Mouse (Mus musculus) stomach, embryonic 15.5 days (tissue): ENCODE results near the gene Lbhd2. TPM values are rescaled to one million over a fixed set of nuclear protein-coding genes. Genes with fewer than 3 reads are reported as not detected.

ENCODE experiments used
- ATAC-seq: fragments of 200-750 bp; cut with Nextera tagmentation; 2 replicates; pipeline ENCODE4 v1.8.0; 2017; ENCODE audit warnings: low read depth, moderate number of reproducible peaks, moderate TSS enrichment; ENCODE audit not compliant: insufficient read depth, low FRiP score
- H3K27ac ChIP-seq: fragments of 300-500 bp; sonication (generic); 2 replicates; pipeline ENCODE4 v1.5.1; 2015; ENCODE audit warnings: mild to moderate bottlenecking, inconsistent platforms
- H3K27me3 ChIP-seq: fragments of 300-500 bp; sonication (generic); replicated peaks from 2 replicates; pipeline ENCODE4 v1.6.1; 2015; ENCODE audit warnings: inconsistent platforms
- H3K36me3 ChIP-seq: fragments of 300-500 bp; sonication (generic); 2 replicates; pipeline ENCODE4 v1.6.1; 2015; ENCODE audit warnings: inconsistent platforms
- H3K4me1 ChIP-seq: fragments of 300-500 bp; sonication (generic); 2 replicates; pipeline ENCODE4 v1.6.1; 2015; ENCODE audit warnings: inconsistent platforms
- H3K4me2 ChIP-seq: fragments of 300-500 bp; sonication (generic); 2 replicates; pipeline ENCODE4 v1.6.1; 2015; ENCODE audit warnings: mild to moderate bottlenecking, inconsistent platforms
- H3K4me3 ChIP-seq: fragments of 300-500 bp; sonication (generic); replicated peaks from 2 replicates; pipeline ENCODE4 v1.5.1; 2015; ENCODE audit warnings: inconsistent platforms
- H3K9ac ChIP-seq: fragments of 300-500 bp; sonication (generic); 2 replicates; pipeline ENCODE4 v1.6.1; 2015; ENCODE audit warnings: inconsistent platforms
- H3K9me3 ChIP-seq: fragments of 300-500 bp; sonication (generic); 2 replicates; pipeline ENCODE4 v1.6.1; 2016; ENCODE audit warnings: inconsistent platforms
- WGBS: fragments of 180-500 bp; shearing (Covaris S2); methylation state at CpG from one replicate; pipeline ENCODE4 v1.1.7; 2015; 5-methylcytosine and 5-hydroxymethylcytosine counted together
- polyA plus RNA-seq: library from polyadenylated mRNA; unstranded; fragments of >200 nt; fragmentation: Nextera tagmentation; extraction: Ambion mirVana; gene quantifications from 2 replicates; pipeline ENCODE4 v1.2.1, GENCODE M21; 2015

The Lbhd2 gene
- polyA plus RNA-seq, 1 experiment from 2014 or later, result 1.7 TPM

DNA sequence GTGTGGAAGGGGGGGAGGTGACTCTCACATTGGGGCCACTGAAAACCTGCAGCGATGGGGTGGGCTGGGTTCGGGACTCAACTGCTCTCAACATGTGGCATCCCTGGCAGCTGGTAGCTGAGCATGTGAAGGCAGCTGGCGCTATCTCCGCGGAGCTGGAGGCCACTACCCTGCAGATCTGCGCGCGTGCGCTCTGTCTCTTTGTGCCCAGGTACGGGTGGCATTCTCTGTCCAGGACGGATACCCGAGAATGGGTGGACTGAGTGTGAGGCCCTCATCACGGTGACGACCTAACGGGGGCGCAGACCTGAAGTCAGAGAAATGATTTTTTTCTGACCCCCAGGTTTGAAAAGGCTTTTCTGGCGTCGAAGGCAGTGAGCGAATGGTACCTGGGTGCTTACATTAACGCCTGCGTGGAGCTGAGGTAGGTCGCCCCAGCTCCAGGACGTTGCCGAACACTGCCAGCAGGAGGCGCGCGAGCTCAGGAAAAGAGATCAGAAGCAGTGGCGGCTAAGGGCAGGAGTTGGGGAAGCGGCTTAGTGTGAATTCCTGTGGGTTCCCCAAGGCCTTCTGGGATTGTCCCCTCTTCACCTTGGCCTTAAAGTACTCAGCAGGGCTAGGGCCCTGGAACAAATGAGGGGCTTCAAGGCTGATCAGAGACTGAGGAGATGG, 19.3 kb downstream of the Lbhd2 start:
- Histone ChIP-seq H3K9ac (no peak overlapping the region), H3K27me3 (peaks cover 66% of the 10 kb centered on the region), H3K36me3 (no peaks in the 10 kb centered on the region), H3K4me2 (no peak overlapping the region), H3K4me1 (peaks cover 41% of the 10 kb centered on the region), H3K9me3 (no peaks in the 10 kb centered on the region), H3K27ac (no peak overlapping the region), H3K4me3 (no peak overlapping the region)
- WGBS, result 20% methylated on average over 29 of the region's 29 CpGs
- no peak for ATAC-seq

DNA sequence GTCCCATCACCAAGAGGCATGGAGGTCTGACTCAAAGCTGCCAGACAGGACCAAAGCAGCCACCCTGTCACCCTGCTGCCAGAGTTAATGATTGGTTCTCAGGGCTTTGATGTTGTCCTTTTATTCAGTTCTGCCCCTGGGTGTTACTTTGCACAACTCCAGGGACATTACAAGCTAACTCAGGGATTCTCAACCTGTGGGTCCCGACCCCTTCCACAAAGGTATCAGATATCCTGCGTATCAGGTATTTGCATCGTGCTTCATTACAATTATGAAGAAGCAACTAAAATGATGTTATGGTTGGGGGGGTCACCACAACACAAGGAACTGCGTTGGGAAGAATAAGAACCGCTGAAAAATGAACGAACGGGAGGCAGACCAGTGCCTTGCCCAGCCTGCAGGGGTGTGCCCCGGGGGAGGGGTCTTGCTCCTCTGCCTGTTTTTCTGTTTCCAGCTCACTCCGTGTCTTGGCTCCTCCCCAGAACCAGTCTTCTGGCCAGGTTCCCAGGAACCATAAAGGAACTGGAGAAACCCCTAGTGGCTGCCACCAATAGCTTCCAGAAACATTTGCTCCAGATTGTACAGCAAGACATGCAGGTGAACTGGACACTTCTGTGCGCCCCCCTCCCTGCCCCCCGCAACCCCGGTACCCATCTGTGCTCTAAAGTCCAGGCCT, 21.0 kb downstream of the Lbhd2 start:
- 53% methylated on average over 12 of the region's 12 CpGs for WGBS
- Histone ChIP-seq H3K4me3 (no peak overlapping the region), H3K4me2 (no peak overlapping the region), H3K4me1 (peaks cover 48% of the 10 kb centered on the region), H3K27ac (no peak overlapping the region), H3K36me3 (no peaks in the 10 kb centered on the region), H3K9ac (no peak overlapping the region), H3K27me3 (peaks cover 61% of the 10 kb centered on the region), H3K9me3 (no peaks in the 10 kb centered on the region)
- ATAC-seq, result no peak

DNA sequence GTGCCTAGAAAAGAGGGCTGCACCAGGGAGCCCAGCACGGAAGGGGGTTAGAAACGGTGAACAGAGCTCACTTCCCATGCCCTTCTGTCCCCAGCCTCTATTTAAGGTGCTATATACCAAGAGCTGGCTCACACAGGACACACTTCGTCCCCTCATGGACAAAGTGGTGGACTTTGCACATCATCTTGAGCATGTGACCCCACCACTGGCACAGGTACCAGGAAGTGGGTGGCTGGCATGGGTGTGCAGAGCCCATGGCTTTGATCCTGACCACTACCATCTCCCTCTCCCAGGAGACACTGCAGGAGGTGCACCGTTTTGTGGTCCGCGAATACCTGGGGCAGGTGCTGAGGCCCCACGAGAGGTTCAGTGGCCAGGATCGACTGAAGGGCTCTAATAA, 21.8 kb downstream of the Lbhd2 start:
- peaks cover 49% of the 10 kb centered on the region for H3K4me1 ChIP-seq
- 0 out of 2 replicates have a peak overlapping the region, but pooled peaks have one; percentile 11 for H3K27ac ChIP-seq
- H3K36me3 ChIP-seq, result no peaks in the 10 kb centered on the region
- 31% methylated on average over 8 of the region's 8 CpGs for WGBS
- H3K27me3 ChIP-seq, result peaks cover 53% of the 10 kb centered on the region
- H3K9me3 ChIP-seq, result no peaks in the 10 kb centered on the region
- ATAC-seq, result no peak
- H3K9ac ChIP-seq, result no peak overlapping the region
- H3K4me3 ChIP-seq, result no peak overlapping the region
- peak overlapping the region; percentile 89; the same call in 1 of the 2 replicates for H3K4me2 ChIP-seq

DNA sequence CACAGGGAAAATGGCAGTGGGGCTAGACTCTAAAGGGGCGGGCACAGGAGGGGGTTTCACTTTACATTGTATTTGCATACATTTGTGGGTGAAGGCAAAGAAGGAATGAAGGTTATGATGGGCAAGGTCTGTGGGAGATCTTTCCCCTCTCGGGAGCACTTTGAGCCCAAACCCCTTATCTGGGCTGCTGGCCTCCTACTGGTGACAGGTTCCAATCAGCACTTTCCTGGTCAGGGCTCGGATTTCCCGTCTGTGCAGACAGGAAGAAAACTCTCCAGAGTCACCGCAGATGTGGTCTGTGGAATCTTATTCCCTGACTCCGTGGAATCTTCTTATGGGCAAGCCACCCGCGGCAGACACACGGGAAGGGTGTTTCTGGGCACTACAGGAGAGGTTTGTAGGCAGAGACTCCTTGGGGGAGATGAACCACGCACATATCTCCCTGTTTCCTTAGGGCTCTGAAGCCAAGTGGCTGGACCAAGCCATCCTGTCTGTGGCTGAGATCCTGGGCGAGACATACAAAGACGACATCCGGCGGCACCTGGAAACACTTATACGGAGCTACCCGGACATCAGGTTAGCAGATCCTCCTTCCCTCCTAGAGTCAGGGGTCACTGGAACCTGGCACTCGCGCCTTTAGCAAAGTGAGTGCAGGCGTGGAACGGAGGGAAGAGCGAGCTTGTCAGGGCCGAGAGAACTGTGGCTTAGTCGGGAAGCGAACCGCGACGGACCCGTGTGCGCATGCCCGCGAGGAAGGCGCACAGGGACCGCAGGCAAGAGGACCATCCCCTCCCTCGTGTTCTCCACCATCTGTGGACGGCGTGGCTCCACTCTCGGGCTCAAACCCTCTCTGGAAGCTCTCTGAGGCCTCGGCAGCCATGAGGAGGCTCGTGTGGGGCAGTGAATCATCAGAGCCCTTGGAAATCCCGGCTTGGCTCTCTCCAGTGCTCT, 22.6 kb downstream of the Lbhd2 start:
- peaks cover 45% of the 10 kb centered on the region for H3K27me3 ChIP-seq
- H3K9ac ChIP-seq, result no peak overlapping the region; the same call in 1 of the 2 replicates
- no peaks in the 10 kb centered on the region for H3K9me3 ChIP-seq
- H3K36me3 ChIP-seq, result no peaks in the 10 kb centered on the region
- ATAC-seq, result no peak; the same call in 1 of the 2 replicates
- WGBS, result 1% methylated on average over 40 of the region's 40 CpGs
- peak overlapping the region; percentile 38 for H3K27ac ChIP-seq
- peak overlapping the region; percentile 89 for H3K4me2 ChIP-seq
- H3K4me3 ChIP-seq, result peak overlapping the region; percentile 40
- H3K4me1 ChIP-seq, result peaks cover 46% of the 10 kb centered on the region

DNA sequence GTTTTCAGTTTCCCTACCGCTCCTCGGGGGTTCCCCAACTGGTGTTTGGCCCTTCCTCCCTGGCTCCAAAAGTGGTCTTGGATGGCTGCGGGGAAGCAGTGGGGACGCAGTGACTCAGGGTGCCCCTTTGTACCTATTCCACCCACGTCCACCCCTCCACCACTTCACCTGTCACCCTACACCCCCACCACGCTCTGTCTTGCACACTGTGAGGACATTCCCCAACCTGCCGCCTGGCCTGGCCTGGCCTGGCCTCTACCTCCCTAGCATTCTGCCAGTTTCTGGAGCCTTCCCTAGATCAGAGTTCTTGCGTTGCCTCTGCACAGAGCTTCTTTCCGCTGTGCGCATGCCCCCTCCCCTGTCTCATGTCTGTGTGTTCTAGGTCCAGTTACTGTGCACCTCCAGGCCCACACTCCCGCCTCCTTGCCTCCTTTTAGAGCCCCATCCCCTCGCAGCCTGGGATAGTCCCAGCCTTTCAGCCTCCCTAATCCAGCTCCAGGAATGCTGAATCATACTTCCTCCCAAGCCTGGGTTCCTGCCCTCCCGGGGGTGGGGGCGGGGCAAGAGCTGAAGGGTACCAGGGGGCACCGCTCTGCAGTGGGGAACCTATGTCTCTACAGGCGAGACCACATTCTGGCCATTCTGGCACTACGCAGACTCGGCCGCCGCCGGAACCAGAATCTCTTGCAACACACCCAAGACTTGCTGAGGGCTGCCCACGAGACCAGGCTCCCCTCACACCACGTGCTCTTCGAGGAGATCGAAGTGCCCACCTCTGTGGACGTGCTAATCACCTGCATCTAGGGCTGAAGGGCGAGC, 23.6 kb downstream of the Lbhd2 start:
- no peak for ATAC-seq
- Histone ChIP-seq H3K9me3 (no peaks in the 10 kb centered on the region), H3K4me3 (peak overlapping the region; percentile 40), H3K4me2 (peak overlapping the region; percentile 89), H3K4me1 (peaks cover 46% of the 10 kb centered on the region), H3K9ac (no peak overlapping the region), H3K27ac (peak overlapping the region; percentile 38), H3K27me3 (peaks cover 36% of the 10 kb centered on the region), H3K36me3 (no peaks in the 10 kb centered on the region)
- WGBS, result 24% methylated on average over 27 of the region's 27 CpGs

DNA sequence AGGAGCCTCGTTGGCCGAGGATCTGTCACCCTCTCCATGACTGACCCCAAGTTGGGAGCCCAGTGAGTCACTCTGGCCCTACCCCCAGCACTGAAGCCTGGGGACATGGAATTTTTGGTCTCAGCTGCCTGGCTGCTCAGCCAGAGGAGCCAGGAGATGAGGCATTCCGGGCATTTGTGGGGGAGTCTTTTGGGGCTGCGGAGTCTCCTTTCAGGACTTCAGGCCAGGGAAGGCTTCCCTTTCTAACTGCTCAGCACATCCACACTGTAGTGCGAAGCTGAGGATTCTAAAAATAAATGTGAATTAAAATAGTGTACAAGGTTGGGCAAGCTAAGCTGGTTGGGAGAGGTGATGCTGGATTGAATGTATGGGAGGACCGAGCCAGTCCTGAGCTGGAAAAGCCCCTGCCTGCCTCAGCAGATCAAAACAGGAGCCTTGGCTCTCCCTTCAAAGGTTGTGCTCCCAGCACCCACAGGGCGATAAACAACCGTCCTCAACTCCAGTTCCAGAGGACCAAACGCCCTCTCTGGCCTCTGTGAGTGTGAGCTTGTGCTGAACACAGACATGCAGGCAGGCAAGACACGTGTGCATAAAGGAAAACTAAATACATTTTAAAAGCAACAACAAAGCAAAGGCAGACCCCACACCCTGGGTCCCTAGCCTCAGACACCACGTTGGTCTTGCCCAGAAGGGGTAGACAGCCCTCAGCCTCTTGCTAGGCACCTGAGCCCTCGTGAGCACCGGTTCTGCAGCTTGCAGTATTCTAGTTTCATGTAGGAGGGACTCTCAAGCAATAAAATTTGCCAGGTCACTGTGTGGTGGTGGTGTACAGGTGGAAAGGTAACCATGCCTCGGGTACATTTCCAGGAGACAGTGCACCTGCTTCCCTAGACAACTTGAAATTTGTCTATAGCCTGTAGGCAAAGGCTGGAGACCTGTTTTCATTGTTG, 24.5 kb downstream of the Lbhd2 start:
- no peak overlapping the region; the same call in 1 of the 2 replicates for H3K27ac ChIP-seq
- H3K36me3 ChIP-seq, result no peaks in the 10 kb centered on the region
- peaks cover 41% of the 10 kb centered on the region for H3K4me1 ChIP-seq
- H3K9ac ChIP-seq, result no peak overlapping the region
- ATAC-seq, result no peak
- peaks cover 30% of the 10 kb centered on the region for H3K27me3 ChIP-seq
- H3K4me3 ChIP-seq, result no peak overlapping the region
- no peaks in the 10 kb centered on the region for H3K9me3 ChIP-seq
- no peak overlapping the region for H3K4me2 ChIP-seq
- 42% methylated on average over 14 of the region's 14 CpGs for WGBS

DNA sequence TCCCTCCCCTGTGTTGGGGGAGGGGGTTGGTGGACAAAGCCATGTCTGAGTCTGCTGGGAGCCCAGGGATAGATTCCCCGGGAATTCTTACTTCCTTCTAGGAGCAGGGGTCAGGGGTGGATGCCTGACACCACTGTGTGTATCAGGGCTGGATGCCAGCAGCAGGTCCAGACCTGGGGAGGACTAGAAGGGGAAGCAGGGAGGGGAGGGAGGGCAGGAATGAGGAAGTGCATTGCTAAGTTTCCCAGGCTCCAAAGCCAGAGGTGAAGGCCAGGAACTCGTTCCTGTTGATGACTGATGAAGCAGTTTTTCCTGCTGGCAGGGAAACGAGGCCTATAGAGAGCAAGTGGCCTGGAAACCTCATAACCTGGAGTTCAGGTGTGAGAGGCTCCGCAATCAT, 25.5 kb downstream of the Lbhd2 start:
- Histone ChIP-seq H3K36me3 (no peaks in the 10 kb centered on the region), H3K9ac (no peak overlapping the region), H3K4me3 (no peak overlapping the region), H3K9me3 (no peaks in the 10 kb centered on the region), H3K27ac (peak overlapping the region; percentile 70), H3K4me2 (no peak overlapping the region), H3K4me1 (peaks cover 39% of the 10 kb centered on the region), H3K27me3 (peaks cover 29% of the 10 kb centered on the region)
- 44% methylated on average over 4 of the region's 4 CpGs for WGBS
- ATAC-seq, result no peak

DNA sequence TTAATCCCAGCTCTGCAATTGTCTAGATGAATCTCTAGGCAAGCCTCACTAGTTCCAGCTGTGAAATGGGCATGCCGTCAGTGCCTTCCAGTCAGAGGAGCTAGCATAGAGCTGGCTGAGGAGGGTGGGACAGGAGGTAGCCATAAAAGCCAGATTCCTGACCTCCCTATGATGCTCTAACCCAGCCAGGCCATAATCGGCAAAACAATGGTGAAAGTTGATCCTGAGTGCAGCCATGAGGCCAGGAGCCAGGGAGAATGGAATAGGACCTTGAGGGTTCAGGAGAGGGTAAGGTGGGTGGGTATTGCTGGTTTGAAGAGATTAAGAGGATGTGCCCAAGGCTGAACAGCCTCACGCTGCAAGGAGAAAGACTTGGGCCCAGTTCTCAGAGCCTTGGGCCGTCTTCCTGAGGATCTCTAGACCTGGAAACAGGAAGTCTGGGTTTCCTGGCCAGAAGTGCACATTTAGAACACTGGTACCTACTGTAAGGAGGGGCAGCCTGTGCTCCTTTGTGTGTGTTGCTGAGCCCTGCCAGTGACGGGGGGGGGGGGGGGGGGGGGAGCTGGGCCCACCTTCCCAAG, 26.2 kb downstream of the Lbhd2 start:
- H3K27me3 ChIP-seq, result peaks cover 24% of the 10 kb centered on the region
- H3K27ac ChIP-seq, result peak overlapping the region; percentile 70
- peaks cover 39% of the 10 kb centered on the region for H3K4me1 ChIP-seq
- no peaks in the 10 kb centered on the region for H3K9me3 ChIP-seq
- no peak overlapping the region for H3K4me2 ChIP-seq
- H3K9ac ChIP-seq, result no peak overlapping the region
- H3K36me3 ChIP-seq, result no peaks in the 10 kb centered on the region
- no peak for ATAC-seq
- WGBS, result 59% methylated on average over 5 of the region's 5 CpGs
- no peak overlapping the region for H3K4me3 ChIP-seq

DNA sequence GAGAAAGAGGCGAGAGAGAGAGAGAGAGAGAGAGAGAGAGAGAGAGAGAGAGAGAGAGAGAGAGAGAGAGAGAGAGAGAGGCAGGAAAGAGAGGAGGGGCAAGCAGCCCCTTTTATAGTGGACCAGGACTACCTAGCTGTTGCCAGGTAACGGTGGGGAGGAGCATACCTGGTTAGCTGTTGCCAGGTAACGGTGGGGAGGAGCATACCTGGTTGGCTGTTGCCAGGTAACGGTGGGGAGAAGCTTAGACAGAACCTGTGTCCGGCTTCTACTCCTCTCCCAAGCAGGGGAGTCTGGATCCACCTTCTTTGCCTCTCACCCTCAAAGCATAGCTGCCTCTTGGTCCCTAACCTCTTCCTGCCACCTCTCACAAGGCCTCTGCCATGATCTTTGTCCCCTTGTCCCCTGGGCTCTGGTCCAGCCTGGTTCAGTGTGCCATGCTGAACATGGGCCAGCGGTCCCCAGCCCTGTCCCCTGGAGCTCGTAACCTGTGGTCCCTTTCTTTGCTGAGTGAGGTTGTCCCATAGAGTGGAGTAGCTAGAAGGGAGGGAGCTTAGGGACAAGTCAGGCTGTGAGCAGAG, 27.6 kb downstream of the Lbhd2 start:
- 34% methylated on average over 6 of the region's 7 CpGs for WGBS
- H3K4me1 ChIP-seq, result peaks cover 31% of the 10 kb centered on the region
- H3K4me3 ChIP-seq, result no peak overlapping the region
- H3K36me3 ChIP-seq, result no peaks in the 10 kb centered on the region
- peaks cover 13% of the 10 kb centered on the region for H3K27me3 ChIP-seq
- 0 out of 2 replicates have a peak overlapping the region, but pooled peaks have one; percentile 13 for H3K4me2 ChIP-seq
- H3K9me3 ChIP-seq, result no peaks in the 10 kb centered on the region
- no peak overlapping the region for H3K9ac ChIP-seq
- no peak for ATAC-seq
- H3K27ac ChIP-seq, result 0 out of 2 replicates have a peak overlapping the region, but pooled peaks have one; percentile 22
